Comparison of ENCODE assay signal across 9 mouse cellular contexts in the genomic region with DNA sequence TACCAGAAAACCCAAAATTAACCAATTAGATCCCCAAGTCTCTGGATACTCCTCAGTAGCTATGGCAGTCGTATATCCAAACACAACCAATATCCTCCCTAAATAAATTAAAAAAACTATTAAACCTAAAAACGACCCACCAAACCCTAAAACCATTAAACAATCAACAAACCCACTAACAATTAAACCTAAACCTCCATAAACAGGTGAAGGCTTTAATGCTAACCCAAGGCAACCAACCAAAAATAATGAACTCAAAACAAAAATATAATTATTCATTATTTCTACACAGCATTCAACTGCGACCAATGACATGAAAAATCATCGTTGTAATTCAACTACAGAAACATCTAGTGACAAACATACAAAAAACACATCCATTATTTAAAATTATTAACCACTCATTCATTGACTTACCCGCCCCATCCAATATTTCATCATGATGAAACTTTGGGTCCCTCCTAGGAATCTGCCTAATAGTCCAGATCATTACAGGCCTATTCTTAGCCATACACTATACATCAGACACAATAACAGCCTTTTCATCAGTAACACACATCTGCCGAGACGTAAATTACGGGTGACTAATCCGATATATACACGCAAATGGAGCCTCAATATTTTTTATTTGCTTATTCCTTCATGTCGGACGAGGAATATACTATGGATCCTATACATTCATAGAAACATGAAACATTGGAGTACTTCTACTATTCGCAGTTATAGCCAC.
A peak's percentile ranks its signal among the peaks of the same experiment; 100 is the strongest.
DNase-seq lines count a peak whose midpoint lies in the region; ATAC-seq and TF ChIP-seq lines count a peak whose summit lies in the region.
"Had no signal": no experiment of that assay in that cellular context is flagged by ENCODE, and none has a peak within 500 bp of the region (broad histone marks: within the 10 kb centered on the region; RNA-seq: fewer than 3 reads in every experiment).

No protein-coding gene starts in this region.

- intact Hi-C loops in left cerebral cortex, postnatal 4 days (cut with DNase I) = no loop called here

- ATAC-seq in lung, postnatal 0 days = peak; percentile 85
- peak; percentile 91 for ATAC-seq in forebrain, embryonic 14.5 days
- ATAC-seq in limb, embryonic 14.5 days (ENCODE audit: low FRiP score, low read depth) = peak; percentile 88
- ATAC-seq in stomach, embryonic 15.5 days (ENCODE audit: insufficient read depth, low FRiP score, low read depth) = peak; percentile 92

- no peak overlapping the region for H3K4me3 ChIP-seq in lung, postnatal 0 days (ENCODE audit: low read depth, low read length)
- H3K4me3 ChIP-seq in forebrain, embryonic 14.5 days (ENCODE audit: low read depth, low read length) = no peak overlapping the region
- H3K4me3 ChIP-seq in limb, embryonic 14.5 days (replicated peaks; ENCODE audit: low read length) = no peak overlapping the region
- no peak overlapping the region for H3K4me3 ChIP-seq in stomach, embryonic 15.5 days (replicated peaks)

- H3K27me3 ChIP-seq in lung, postnatal 0 days (replicated peaks; ENCODE audit: insufficient read depth, low read length) = no peaks in the 10 kb centered on the region
- H3K27me3 ChIP-seq in forebrain, embryonic 14.5 days (replicated peaks; ENCODE audit: control insufficient read depth, insufficient read depth, low read length) = no peaks in the 10 kb centered on the region
- no peaks in the 10 kb centered on the region for H3K27me3 ChIP-seq in limb, embryonic 14.5 days (ENCODE audit: control insufficient read depth, insufficient read depth, low read length)
- no peaks in the 10 kb centered on the region for H3K27me3 ChIP-seq in stomach, embryonic 15.5 days (replicated peaks)

- H3K27ac ChIP-seq in lung, postnatal 0 days (ENCODE audit: low read length) = no peak overlapping the region
- H3K27ac ChIP-seq in forebrain, embryonic 14.5 days (ENCODE audit: low read depth, low read length) = no peak overlapping the region
- H3K27ac ChIP-seq in limb, embryonic 14.5 days (replicated peaks; ENCODE audit: low read depth, low read length) = no peak overlapping the region
- H3K27ac ChIP-seq in stomach, embryonic 15.5 days = no peak overlapping the region

- no peak for DNase-seq in lung, postnatal 0 days (ENCODE audit: low spot score)
- no peak for DNase-seq in lung, postnatal 36 days
- DNase-seq in forebrain, embryonic 14.5 days (ENCODE audit: low spot score) = no peak
- no peak for DNase-seq in limb, embryonic 14.5 days (ENCODE audit: low spot score)
- DNase-seq in left cerebral cortex, postnatal 4 days = no peak
- no peak for DNase-seq in thymus, postnatal 25 days
- DNase-seq in urinary bladder, postnatal 36 days (ENCODE audit: low spot score in 2 of 2) = no peak
- DNase-seq: heart, postnatal 4 days had no signal

- no peak for TF ChIP-seq POLR2A in limb, embryonic 14.5 days (IDR thresholded peaks at IDR 0.05; ENCODE audit: borderline replicate concordance, extremely low read depth, insufficient read depth, insufficient read length)

- 82% methylated on average over 13 of the region's 13 CpGs for WGBS in lung, postnatal 0 days
- WGBS in forebrain, embryonic 14.5 days = 89% methylated on average over 13 of the region's 13 CpGs
- 82% methylated on average over 13 of the region's 13 CpGs for WGBS in limb, embryonic 14.5 days
- 85% methylated on average over 13 of the region's 13 CpGs for WGBS in stomach, embryonic 15.5 days

- no peaks in the 10 kb centered on the region for H3K4me1 ChIP-seq in lung, postnatal 0 days (ENCODE audit: insufficient read depth, low read depth, low read length)
- H3K4me1 ChIP-seq in forebrain, embryonic 14.5 days (ENCODE audit: control insufficient read depth, insufficient read depth, low read length) = no peaks in the 10 kb centered on the region
- H3K4me1 ChIP-seq in limb, embryonic 14.5 days (ENCODE audit: control insufficient read depth, insufficient read depth, low read length) = no peaks in the 10 kb centered on the region
- H3K4me1 ChIP-seq in stomach, embryonic 15.5 days = no peaks in the 10 kb centered on the region

- H3K4me2 ChIP-seq in lung, postnatal 0 days (replicated peaks; ENCODE audit: low read depth, low read length) = no peak overlapping the region
- H3K4me2 ChIP-seq in forebrain, embryonic 14.5 days (ENCODE audit: low read length) = no peak overlapping the region
- H3K4me2 ChIP-seq in limb, embryonic 14.5 days (replicated peaks; ENCODE audit: low read depth, low read length, severe bottlenecking) = no peak overlapping the region
- no peak overlapping the region for H3K4me2 ChIP-seq in stomach, embryonic 15.5 days

- TF ChIP-seq CTCF in lung, postnatal 0 days (IDR thresholded peaks at IDR 0.05) = no peak

- TF ChIP-seq EP300 in lung, postnatal 0 days (IDR thresholded peaks at IDR 0.05) = no peak

- H3K9ac ChIP-seq in lung, postnatal 0 days (replicated peaks; ENCODE audit: low read depth) = no peak overlapping the region
- no peak overlapping the region for H3K9ac ChIP-seq in forebrain, embryonic 14.5 days (ENCODE audit: low read length)
- H3K9ac ChIP-seq in limb, embryonic 14.5 days (ENCODE audit: low read depth, low read length, severe bottlenecking) = no peak overlapping the region
- no peak overlapping the region for H3K9ac ChIP-seq in stomach, embryonic 15.5 days

- no peaks in the 10 kb centered on the region for H3K36me3 ChIP-seq in lung, postnatal 0 days (ENCODE audit: insufficient read depth, low read length)
- H3K36me3 ChIP-seq in forebrain, embryonic 14.5 days (ENCODE audit: control insufficient read depth, insufficient read depth, low read length) = no peaks in the 10 kb centered on the region
- H3K36me3 ChIP-seq in limb, embryonic 14.5 days (ENCODE audit: control insufficient read depth, insufficient read depth, low read length) = no peaks in the 10 kb centered on the region
- H3K36me3 ChIP-seq in stomach, embryonic 15.5 days = no peaks in the 10 kb centered on the region

- H3K9me3 ChIP-seq in lung, postnatal 0 days (ENCODE audit: low read length) = no peaks in the 10 kb centered on the region
- H3K9me3 ChIP-seq in forebrain, embryonic 14.5 days (replicated peaks; ENCODE audit: control insufficient read depth, low read length) = no peaks in the 10 kb centered on the region
- H3K9me3 ChIP-seq in limb, embryonic 14.5 days (ENCODE audit: control insufficient read depth, low read length) = no peaks in the 10 kb centered on the region
- no peaks in the 10 kb centered on the region for H3K9me3 ChIP-seq in stomach, embryonic 15.5 days
